Mouse (Mus musculus): ENCODE results near the gene Col15a1. TPM values are rescaled to one million over a fixed set of nuclear protein-coding genes. Genes with fewer than 3 reads are reported as not detected.

Gene Col15a1
- total RNA-seq, 2 experiments from 2014 or later: 315 to 324 TPM

GRCm38 (mm10) chr4:47336941-47337600 lies 129.1 kb downstream of the Col15a1 start:
- DNase-seq: no peak
- intact Hi-C loops (cut with DNase I): no loop called here

- no peak for DNase-seq
- intact Hi-C loops (cut with DNase I): no loop called here
Measured at GRCm38 (mm10) chr4:47342632-47343031, 134.7 kb downstream of the Col15a1 start.

- intact Hi-C loops (cut with DNase I): no loop called here
- DNase-seq: no peak
Measured at GRCm38 (mm10) chr4:47347022-47347421, 139.1 kb downstream of the Col15a1 start.

GRCm38 (mm10) chr4:47349759-47350158 lies 141.8 kb downstream of the Col15a1 start:
- no peak for DNase-seq
- intact Hi-C loops (cut with DNase I): loop anchor here (5.0 kb wide), 2 partner anchors 92 to 292 kb away; partner anchors contain the start of gene Anks6

GRCm38 (mm10) chr4:47351386-47352049 lies 143.6 kb downstream of the Col15a1 start:
- peak; percentile 29 to 40 for DNase-seq
- intact Hi-C loops (cut with DNase I): loop anchor here (2.0 to 5.0 kb wide), 3 partner anchors 49 to 294 kb away; partner anchors contain the start of gene Anks6

GRCm38 (mm10) chr4:47352061-47352661 lies 144.2 kb downstream of the Col15a1 start:
- intact Hi-C loops (cut with DNase I): loop anchor here (2.0 to 5.0 kb wide), 3 partner anchors 49 to 295 kb away; partner anchors contain the start of gene Anks6
- peak; percentile 73 for DNase-seq

- intact Hi-C loops (cut with DNase I): loop anchor here (2.0 to 5.0 kb wide), 3 partner anchors 48 to 296 kb away; partner anchors contain the start of gene Anks6
- peak; percentile 99 for DNase-seq
Measured at GRCm38 (mm10) chr4:47352803-47353388, 144.9 kb downstream of the Col15a1 start, which contains the start of gene Tgfbr1. Tgfbr1 (plus strand) TSS chr4:47353222.

- intact Hi-C loops (cut with DNase I): loop anchor here (2.0 to 5.0 kb wide), 3 partner anchors 47 to 296 kb away; partner anchors contain the start of gene Anks6
- DNase-seq: peak in 1 of 2 experiments; percentile 81
Measured at GRCm38 (mm10) chr4:47353416-47354111, 145.6 kb downstream of the Col15a1 start.

- no peak for DNase-seq
- intact Hi-C loops (cut with DNase I): loop anchor here (5.0 kb wide), 2 partner anchors 97 to 297 kb away; partner anchors contain the start of gene Anks6
Measured at GRCm38 (mm10) chr4:47354304-47354703, 146.3 kb downstream of the Col15a1 start.

- DNase-seq: no peak
- intact Hi-C loops (cut with DNase I): no loop called here
Measured at GRCm38 (mm10) chr4:47362662-47363061, 154.7 kb downstream of the Col15a1 start.

Other genes starting within 250 kb of the Col15a1 start
- under 1 TPM; 0.05 to 0.31 TPM for gene Gabbr2, start 216.3 kb upstream of the Col15a1 start, total RNA-seq (2021)
- 1 to 10 TPM; 5.0 to 6.5 TPM for gene Anks6, start 150.7 kb upstream of the Col15a1 start, total RNA-seq (2021)
- under 1 TPM; 0.62 to 0.96 TPM for gene Galnt12, start 116.3 kb upstream of the Col15a1 start, total RNA-seq (2021)
- gene Tgfbr1, start 145.1 kb downstream of the Col15a1 start, total RNA-seq (2021): 10 to 100 TPM; 22.3 to 24.1 TPM